Mouse (Mus musculus): ENCODE data around the gene Ehbp1l1. TPM values are rescaled to one million over a fixed set of nuclear protein-coding genes. Genes with fewer than 3 reads are reported as not detected.

Ehbp1l1 gene
- total RNA-seq, 2 experiments from 2014 or later: 179 to 191 TPM

DNA sequence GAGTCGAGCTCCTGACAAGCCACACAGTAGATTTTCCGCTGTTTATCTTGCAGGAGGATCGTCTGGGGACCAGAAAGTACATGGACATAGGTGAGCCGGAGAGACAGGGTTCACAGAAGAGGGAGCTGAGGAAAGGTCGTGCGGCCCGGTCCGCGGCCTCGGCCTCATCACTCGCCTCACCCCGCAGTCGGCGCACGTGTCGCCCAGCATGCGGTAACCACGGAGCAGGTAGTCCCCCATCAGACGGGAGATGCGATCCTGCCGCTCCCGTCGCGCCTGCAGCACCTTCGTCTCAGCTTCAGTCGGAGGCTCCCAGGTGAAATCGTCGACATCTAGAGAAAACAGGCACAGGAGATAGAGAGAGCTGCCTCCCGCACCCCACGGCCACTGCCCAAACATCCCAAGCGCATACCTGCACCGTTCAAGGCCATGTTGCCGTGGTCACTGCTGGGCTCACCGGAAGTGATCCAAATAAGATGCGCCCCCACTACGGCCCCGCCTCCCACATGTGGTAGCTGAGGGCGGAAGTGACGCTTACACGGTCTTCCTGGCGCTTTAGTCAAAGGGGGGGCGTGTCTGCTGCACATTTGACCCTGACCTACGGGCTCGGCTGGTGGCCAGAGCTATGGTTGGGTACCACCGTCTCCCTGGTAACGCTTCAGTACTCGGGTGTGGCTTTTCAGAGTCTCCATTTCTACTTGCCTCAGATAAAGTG, 5.3 kb upstream of the Ehbp1l1 start:
- DNase-seq: peak; percentile 94

DNA sequence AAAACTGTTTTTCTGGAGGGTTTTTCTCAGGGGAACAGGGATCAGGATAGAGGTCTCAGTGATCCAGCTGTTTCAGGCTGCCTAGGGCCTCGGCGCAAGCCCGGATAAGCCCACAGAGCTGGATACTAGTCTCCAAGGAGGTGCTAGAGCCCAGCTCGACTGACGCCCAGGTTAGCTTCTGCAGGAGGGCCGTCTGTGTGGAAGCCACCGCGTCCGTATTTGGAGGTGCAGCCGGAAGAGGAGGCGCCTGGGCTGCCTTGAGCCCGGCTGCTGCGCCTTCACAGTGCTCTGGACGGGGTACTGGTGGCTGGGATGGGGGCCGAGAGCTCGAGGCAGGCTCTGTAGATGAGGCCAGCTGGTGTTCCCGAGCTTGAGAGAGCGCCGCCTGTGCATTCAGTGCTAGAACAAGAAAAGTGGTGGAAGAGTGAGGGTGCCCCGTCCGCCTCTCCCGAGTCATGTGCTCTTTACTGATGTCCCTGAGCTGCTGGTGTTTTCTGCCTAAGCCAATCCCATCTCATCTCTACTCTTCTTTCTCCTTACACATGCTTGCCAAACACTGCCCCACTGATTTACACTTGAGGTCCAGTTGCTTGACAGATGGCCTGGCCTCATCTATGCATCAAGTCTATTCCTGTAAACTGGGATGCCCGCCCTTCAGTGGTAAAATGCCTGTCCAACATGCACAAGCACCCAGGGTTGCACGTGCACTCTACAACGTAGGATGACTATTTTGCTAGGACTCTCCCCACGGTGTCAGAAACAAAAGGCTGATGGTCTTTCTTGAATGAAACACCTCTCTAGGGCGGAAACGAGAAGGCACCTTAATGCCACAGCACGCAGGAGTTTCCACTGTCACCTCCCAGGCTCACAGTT, 4.4 kb upstream of the Ehbp1l1 start:
- DNase-seq: peak; percentile 53

DNA sequence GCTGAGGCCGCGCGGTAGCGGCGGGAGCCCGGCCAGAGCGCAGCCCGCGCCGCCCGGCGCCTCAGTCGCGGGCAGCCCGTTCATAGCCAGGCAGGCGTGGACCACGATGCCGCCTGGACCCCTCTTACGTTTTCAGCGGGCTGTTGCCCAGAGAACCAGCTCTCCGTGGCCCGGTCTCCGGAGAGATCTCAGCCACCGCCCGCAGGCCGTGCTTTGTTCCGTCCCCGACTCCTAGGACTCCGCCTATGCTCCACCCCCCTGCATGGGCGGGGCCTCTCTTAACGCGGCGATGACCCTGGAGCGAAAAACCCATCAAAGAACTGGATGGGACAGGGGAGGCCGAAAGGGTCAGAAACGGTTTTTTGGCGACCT, 3.3 kb upstream of the Ehbp1l1 start, which contains the start of gene Fam89b:
Gene Fam89b, minus strand, starts transcription at position 210 of the 372 bp plus-strand sequence.
- DNase-seq: peak; percentile 92

DNA sequence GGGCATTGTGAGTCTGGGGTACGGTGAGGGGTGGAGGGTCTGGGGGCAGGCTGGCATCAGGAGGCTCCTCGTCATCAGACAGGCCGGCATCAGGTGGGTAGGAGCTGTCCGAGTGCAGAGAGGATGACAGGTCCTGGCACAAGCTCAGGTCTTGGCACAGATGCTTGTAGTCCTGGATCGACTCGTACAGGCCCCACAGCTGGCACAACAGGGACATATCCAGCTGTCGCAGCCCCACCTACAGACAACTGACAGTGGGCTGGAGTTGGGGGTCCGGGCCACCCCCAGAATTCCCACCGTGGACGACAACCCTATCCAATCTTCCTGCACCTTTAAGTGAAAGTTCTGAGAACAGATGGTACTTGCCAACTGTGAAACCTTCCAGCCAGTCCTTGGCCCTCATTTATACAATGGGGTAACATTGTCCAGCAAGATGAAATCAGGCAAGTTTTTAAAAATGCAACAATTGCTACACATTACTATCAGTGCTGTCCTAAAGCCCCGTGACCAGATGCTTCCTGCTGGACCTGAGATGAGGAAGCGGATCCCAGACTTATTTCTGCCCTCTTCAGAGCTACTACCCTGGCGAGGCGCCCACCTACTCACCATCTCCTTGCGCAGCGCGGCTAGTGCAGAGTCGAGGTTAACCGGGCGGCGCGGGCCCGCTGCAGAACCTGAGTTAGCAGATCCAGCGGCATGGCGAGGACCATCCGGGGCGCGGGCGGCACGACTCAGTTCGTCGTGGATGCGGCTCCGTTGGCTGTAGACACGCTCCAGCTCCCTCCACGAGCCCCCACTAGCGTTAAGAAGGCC, 2.7 kb upstream of the Ehbp1l1 start:
- DNase-seq: peak; percentile 74

DNA sequence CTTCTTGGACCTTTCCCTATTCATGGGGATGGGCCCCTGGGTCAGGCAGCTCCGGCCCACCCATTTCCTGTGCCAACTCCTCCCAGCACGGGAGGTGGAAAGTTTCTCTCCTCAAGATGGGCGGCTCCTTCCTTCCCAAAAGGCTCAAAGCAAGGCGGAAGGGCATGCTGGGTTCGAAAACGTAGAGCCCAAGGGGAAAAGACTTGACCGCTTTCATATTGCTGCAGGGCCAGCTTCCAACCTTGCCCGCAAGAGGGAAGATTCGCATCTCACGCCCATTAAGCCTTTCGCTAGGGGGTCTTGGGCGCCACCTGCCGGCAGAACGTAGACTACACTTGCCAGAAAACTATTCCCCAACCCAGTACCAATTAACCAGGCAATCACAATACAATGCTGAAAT, 1.6 kb upstream of the Ehbp1l1 start:
- DNase-seq: peak; percentile 95

DNA sequence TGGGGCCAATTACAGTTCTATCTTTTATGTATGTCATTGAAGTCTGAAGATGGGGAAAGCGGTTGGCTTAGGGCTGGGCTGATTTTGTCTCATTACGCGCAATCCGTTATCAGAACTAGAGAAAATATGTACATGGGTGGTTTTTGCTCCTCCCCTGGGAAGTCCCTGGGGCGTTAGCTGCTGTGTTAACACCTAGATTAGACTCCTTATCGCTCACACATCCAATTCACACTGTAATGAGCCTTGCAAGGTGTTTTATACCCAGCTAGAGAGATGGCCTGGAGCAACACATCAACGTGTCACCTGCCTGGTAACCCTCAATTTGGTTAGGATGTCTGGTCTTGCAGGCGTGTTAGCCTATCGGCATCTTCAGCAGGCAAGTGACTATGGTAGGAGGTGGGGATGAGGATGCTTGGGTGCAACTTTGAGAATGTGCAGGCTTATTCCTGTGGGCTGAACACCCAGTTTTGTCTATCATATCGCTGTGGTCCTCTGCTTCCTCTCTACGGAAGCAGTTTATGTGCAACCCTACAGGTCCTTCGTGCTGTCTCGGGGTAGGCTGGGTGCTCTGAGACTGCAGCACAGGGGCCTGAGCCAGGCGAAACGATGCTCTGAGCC, 953 bp upstream of the Ehbp1l1 start:
- DNase-seq: no peak

DNA sequence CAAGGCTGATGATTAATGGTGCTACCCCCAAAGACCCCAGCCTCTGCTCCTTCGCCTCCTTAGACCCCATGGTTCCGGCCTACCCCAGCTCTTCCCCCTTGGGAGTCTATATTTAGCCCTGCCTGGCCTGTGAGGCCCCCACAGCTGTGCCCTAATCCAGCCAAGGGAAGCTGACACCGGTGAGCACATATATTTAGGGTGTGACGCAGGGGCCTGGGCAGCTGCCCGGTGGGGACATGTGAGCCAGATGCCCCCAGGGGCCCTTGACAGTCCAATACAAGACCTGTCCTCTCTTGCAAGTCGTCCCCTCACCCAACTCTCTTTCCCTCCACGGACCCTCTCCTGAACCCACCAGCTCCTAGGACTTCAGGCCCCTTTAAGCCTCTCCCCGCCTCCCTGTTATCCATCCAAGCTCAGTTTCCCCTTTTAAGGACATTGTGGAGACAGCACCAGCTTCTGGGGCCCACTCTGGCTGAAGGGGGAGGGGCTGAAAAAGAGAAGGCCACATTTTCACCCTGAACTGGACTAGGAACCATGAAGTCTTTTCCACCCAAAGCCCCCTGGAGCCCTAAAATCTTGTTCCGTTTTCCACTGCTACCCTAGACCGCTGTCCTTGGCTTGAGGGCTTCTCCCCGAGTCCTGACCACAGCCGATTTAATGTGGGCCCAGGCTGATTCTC, 949 bp downstream of the Ehbp1l1 start:
- DNase-seq: peak; percentile 90

DNA sequence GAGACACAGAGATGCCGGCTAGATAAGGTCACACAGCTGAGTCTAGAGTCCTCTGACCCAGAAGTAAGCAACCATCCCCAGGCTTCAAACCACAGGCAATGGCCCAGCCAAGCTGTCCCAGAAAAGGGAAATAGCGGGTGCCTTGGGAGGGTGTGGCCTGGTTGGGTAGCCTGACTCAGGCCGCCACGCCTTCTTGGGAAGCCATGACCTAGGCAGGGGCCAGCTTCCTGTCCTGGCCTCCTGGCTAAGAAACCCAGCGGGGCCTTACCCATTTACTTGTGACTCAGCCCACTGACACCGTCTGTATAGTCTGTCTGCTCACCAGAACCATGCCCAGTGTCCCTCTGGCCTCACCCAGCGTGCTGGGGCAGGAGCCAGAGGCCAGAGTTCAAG, 1.6 kb downstream of the Ehbp1l1 start:
- peak; percentile 77 for DNase-seq

DNA sequence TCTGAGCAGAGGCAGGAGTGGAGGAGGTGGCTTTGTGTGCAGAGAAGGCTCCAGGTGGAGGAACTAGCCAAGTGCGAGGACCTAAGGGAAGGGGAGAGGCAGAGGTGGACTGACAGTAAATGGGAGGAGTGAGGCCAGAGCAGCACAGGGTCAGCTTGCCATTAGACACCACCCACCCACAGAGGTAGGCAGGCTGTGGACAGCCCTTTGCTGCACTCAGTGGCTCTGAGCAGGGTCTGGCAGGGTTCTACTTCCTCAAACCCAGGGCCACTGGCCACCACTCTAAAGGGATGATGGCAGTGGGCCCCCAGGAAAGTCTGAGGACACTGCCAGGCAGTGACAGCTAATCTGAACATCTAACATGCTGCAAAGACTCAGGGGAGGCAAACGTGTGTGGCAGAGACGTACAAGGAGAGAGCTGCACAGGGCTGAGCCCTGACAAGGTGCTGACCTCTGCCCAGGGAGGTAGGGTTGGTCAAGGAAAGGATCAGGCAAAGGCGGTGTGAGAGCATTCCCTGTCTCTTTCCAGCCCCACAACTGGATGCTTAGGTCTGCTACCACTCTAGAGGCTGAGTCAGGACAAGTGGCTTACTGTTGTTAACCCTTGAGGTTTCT, 2.1 kb downstream of the Ehbp1l1 start:
- no peak for DNase-seq

DNA sequence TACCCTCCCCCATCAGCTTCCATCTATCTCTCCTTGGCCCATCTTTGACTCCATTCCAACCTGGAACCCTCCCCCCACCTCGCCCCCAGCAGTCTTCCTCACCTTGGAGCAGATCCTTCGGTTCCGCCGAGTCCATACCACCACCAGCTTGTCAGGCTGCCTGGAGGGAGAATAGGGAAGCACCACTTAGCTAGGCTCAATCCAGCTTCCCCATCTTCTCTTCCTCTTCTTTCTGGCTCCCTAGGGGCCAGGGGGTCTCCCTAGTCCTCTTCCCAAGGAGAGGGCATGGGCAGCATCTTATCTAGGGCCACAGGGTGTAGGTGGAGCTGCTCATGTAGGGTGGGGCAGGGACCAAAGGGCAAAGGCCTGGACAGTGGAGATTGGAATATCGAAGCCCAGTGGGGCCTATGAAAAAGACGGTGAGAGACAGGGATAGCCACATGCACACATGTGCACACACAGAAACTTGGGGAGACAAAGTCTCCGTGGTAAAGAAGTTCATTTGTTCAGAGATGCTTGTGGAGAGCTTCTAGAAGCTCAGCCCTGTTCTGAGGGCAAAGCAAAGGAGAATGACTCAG, 3.2 kb downstream of the Ehbp1l1 start:
- no peak for DNase-seq

DNA sequence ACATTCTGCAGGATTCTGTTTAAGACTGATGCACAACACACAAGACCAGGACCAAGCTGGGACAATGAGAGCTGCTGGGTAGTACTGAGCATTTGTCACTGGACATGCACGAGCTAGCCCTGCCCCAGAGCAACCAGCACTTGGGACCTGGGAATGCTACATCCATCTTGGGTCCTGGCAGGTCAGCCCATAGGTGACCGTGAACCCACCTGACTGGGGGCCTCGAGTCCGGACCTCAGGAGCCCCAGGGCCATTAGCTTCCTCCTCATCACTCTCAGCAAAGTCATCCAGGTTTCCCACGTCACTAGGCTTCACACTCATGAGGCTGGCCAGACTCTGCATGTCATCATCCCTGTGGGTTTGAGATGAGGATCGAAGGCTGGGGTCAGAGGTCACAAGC, 4.9 kb downstream of the Ehbp1l1 start:
- DNase-seq: no peak

DNA sequence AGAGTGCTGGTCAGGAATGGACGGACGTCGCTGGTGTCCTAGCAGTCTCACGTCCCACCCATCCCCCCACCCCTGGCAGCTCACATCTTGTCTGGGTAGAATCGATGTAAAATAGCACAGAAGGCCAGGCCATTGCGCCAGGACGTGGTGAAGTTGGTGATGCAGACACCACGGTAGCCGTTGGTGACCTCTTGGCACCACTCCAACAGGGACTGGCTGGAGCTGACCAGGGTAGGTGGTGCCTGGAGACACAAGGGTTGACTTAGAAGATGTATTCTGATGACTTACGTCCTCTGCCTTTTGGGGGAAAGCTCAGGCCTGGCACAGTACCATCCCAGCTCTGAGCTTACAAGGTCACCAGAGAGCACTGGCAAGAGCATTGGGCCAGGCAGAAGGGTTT, 9.2 kb downstream of the Ehbp1l1 start:
- DNase-seq: no peak

DNA sequence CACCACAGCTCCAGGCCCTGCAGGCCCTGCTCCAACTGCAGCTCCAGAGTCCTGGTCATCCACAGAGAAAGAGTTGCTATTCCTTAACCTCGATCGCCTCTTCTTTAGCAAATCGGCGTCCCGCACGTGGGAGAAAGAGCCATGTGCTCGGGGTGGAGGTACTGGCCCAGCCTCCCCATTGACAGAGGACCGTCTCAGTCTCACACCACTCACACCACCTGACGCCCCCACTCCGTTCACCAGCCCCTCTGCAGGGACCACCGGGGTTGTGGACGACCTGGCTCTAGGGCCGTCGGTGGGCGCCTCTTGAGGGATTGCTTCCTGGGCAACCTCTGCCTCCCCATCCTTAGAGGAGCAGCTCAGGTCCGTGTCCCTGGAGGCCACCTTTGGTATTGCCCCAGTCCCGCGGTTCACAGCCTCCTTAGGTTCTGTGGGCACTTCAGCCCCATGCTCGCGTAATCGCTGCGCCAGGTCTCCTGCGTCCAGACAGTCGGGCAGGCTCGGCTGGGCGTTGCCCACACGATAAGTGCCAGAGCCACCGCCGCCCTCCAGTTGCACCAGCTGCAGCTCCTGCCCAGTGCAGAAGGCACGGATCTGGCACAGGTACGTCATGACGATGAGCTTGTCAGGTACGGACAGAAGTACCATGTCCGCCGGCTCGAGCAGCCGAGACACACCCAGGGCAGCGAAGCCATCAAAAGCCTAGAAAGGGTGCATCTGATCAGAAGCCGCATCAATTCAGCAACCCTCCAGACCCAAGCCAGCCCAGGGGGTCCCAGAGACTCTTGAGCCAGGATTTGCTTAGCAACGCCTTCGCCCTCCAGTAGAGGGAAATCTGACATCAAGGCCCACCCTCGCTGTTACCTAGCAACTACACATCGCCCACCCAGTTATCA, 10.1 kb downstream of the Ehbp1l1 start:
- DNase-seq: no peak

DNA sequence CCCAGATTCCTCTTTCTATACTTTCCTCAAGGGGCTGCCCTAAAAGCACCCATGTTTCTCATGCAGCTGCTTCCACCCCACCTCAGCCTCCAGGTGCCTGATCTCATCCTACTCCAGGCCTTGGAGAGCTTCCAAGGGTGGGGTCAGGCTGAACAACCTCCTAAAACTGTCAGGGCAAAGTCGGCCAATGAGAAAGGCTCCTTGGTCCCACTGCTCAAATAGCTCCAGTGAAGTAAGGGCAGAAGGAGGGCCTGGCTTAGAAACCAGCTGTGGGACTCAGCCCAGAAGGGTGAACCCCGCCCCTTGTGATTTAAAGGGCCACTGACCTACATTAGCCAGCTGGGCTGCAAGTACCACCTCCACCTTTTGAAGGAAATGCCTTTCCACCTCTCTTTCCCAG, 12.4 kb downstream of the Ehbp1l1 start:
- peak; percentile 80 for DNase-seq

DNA sequence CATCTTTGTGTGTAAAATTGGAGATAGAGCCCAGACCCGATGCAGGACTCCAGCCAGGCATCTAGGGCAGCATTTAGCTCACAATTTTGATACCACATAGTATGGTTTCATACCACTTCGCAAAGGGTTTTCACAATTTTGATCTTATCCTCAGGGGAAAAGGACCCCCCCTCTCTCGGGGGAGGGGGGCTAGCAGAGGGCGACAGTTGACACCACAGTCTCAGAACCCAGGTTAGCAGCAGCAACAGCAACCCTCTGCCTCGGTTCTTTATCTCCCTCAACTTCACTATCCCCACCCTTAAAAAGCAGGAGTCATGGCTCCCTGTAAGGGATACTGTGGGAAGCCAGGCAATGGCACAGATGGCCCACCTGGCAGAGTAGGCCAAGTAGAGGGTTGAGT, 12.9 kb downstream of the Ehbp1l1 start:
- no peak for DNase-seq

DNA sequence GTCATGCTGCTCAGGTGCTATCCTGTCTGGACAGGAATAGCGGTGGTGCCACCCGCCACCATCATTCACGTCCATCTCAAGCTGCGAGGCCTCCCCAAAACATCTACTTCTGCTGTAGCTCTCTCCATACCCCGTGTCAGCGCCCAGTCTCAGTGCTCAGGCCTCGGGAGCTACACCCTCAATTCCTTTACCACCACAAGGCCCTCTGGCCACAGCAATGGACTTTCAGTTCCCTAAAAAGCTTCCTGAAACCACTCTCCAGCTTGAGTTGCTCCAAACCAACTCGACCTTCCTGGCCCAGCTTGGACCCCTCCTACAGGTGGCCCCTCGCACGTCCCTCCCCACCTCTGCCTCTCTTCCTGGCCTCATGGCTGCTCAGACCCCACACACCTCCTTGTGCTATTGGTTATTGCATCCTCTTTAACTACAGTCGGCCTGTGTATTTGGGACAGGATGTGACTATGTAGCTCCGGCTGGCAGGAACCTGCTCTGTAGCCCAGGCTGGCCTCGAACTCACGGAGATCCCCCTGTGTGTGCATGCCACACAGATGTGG, 14.1 kb downstream of the Ehbp1l1 start:
- DNase-seq: no peak

DNA sequence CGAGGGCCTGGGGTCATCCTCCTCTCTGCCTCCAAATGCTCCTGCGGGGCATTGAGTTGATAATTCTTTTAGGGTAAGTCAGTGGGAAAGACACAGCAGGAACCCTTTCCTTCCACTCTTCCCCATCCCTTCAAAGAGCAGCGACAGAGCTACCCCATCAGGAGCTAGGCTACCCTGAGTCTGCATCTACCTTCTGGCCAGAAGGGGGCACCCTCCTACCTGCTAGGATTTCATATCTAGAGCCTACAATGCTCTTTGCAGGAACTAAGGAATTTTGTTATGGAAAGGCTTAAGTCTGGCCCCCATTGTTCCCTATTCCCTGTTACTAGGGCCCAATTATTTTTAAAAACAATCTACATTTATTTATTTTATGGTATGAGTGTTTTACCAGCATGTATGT, 14.9 kb downstream of the Ehbp1l1 start:
- peak; percentile 77 for DNase-seq

DNA sequence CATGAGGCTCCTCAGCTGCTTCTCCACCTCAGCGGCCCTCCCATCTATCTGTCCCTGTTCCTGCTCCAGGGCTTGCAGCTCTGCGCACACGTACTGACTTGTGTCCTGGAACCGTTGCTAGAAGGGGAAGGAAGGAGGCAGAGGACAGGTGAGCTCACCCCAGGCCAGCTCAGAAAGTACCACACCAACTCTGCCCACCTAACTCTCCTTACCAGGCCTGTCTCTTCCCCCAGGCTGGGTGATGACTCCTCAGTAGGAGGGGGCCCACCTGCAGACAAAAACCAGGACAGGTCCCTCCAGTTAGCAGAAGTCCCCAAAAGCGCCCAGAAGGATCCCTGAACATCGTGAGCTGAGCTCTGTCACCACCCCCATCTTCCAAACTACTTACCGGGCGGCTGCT, 15.5 kb downstream of the Ehbp1l1 start:
- DNase-seq: no peak

DNA sequence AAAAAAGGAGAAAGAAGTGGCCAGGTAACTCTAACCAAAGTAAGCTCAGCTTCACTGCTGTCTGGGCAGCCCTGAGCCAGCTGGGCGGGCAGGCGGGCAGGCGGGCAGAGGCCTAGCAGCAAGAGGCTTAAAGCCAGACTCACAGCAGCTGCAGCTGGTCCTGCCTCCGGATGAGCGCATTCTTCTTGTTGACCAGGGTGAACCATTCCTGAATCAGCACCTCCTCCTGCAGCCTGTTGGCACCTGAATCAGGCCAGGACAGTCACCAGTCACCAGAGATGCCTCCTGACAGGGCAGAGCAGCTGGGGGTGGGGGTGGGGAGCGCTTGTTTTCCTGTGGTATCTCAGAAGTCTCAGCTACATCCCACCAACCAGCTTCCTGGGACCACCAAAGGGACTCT, 16.0 kb downstream of the Ehbp1l1 start:
- no peak for DNase-seq
